Mouse (Mus musculus): ENCODE data around the gene Pla2g3. TPM values are rescaled to one million over a fixed set of nuclear protein-coding genes. Genes with fewer than 3 reads are reported as not detected.

Pla2g3 gene
- total RNA-seq (2012; rRNA removed) (not detected in 2 replicates), total RNA-seq (2014; rRNA removed) (not detected in 2 replicates), polyA plus RNA-seq (2012; ENCODE audit: insufficient read length, low read depth) (not detected in 2 replicates)

DNA sequence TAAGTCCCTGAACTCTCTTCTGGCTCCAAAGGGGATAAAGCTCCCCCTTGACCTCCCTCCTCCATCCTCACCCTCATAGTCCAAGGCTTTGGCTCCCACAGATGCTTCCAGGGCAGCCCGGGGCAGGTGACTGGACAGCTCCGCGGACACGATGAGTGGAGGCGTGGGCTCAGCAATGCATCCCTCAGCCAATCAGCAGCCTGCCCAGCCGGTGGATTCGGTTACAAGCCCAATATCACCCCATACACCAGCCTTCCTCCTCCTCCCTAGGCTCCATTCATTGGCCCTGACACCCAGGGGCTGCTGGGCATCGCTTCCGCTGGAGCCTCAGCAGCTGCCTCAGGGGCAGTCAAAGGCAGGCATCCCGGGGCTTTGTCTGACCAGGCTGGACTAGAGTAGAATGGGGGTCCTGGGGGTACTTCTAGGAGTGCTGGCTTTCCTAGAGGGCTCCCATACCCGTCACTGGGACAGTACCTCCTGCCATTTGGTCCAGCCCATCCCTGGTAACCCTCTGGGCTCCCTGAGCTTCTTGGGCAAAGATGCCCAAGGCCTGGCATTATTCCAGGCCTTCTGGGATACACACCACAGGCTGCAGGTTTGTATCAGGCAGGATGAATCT, at the start of gene Pla2g3:
TSS of gene Pla2g3 (plus strand) at position 333 of the 619 bp plus-strand sequence.
- peaks cover 65% of the 10 kb centered on the region for H3K27me3 ChIP-seq (replicated peaks)
- H3K9ac ChIP-seq (ENCODE audit: insufficient read depth, low read depth) = no peak within 1 kb of the TSS
- TF ChIP-seq ETS1 (conservative IDR thresholded peaks at IDR 0.05; ENCODE audit: low read depth, low read length) (no peak), ELF1 (IDR thresholded peaks at IDR 0.05; ENCODE audit: low read depth, low read length) (no peak)
- in situ Hi-C loops (cut with MboI; ENCODE audit: low pct_ligation_motif_present, low pct_unique_long_range_greater_than_20kb, low sequenced_read_pairs) = no loop called here
- H3K79me2 ChIP-seq (replicated peaks; ENCODE audit: control insufficient read depth, extremely low read depth, insufficient read depth, poor library complexity, severe bottlenecking) = no peaks in the 10 kb centered on the region
- no peak within 1 kb of the TSS for H3K4me2 ChIP-seq (ENCODE audit: insufficient read depth, low read depth, poor library complexity, severe bottlenecking)
- no peak for DNase-seq (ENCODE audit: extremely low read depth)
- no peaks in the 10 kb centered on the region for H3K36me3 ChIP-seq (replicated peaks in 1 of 2; ENCODE audit: control insufficient read depth in 1 of 2, insufficient read depth in 1 of 2, low read length in 1 of 2)
- peaks cover 0 to 4% of the 10 kb centered on the region in 2 experiments; a peak in 2 of 4 replicates for H3K4me1 ChIP-seq (ENCODE audit: control insufficient read depth in 1 of 2, insufficient read depth in 2 of 2)
- H3K4me3 ChIP-seq (replicated peaks in 1 of 3; ENCODE audit: low read depth in 2 of 3, low read length in 2 of 3, poor library complexity in 1 of 3) = no peak within 1 kb of the TSS
- H3K9me3 ChIP-seq (replicated peaks; ENCODE audit: low read length) = no peaks in the 10 kb centered on the region
- no peak within 1 kb of the TSS for H3K27ac ChIP-seq (ENCODE audit: insufficient read depth, low read depth)
- dilution Hi-C loops (cut with MboI; ENCODE audit: extremely low pct_ligation_motif_present, extremely low pct_unique_long_range_greater_than_20kb, low sequenced_read_pairs) = no loop called here

DNA sequence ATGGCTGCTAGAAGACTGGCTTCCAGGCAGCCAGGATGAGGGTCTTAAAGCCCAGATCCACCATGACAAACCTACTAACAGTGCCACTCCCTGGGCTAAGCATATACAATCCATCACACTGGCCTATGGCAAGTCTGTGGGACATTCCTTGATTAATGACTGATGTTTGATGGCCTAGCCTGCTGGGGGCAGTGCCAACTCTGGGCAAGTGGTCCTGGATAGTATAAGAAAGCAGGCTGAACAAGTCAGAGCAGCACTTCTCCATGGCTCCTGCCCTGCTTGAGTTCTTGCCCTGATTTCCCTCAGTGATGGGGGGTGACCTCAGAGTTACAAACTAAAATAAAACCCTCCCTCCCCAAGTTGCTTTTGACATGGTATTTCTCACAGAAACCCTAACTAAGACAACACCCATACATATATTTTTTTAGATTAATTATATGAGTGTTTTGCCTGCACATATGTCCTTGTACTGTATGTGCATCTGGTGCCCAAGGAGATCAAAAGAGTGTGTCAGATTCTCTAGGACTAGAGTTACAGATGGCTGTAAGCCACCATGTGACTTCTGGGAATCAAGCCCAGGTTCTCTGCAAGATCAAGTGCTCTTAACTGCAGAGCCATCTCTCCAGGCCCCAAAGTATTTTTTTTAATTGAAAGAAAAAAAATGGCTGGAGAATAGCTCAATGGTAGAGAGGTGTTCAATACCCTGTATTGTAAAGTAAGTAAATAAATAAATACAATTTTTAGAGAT, 46.2 kb upstream of the Pla2g3 start:
- TF ChIP-seq IRF4 (IDR thresholded peaks at IDR 0.05; ENCODE audit: low read depth, low read length) (no peak), NRF1 (IDR thresholded peaks at IDR 0.05; ENCODE audit: low read depth, low read length) (no peak), CHD2 (IDR thresholded peaks at IDR 0.05; ENCODE audit: low read length) (no peak), MAX (IDR thresholded peaks at IDR 0.05; ENCODE audit: low read length) (no peak), RAD21 (IDR thresholded peaks at IDR 0.05; ENCODE audit: low read depth, low read length) (no peak), SMC3 (IDR thresholded peaks at IDR 0.05; ENCODE audit: low read depth, low read length) (no peak), BHLHE40 (IDR thresholded peaks at IDR 0.05; ENCODE audit: low read depth, low read length) (no peak), MXI1 (IDR thresholded peaks at IDR 0.05; ENCODE audit: low read depth, low read length) (no peak), CHD1 (IDR thresholded peaks at IDR 0.05; ENCODE audit: low read depth, low read length) (no peak)
- dilution Hi-C loops (cut with MboI; ENCODE audit: extremely low pct_ligation_motif_present, extremely low pct_unique_long_range_greater_than_20kb, low sequenced_read_pairs) = no loop called here
- H3K4me3 ChIP-seq (replicated peaks in 1 of 3; ENCODE audit: low read depth in 2 of 3, low read length in 2 of 3, poor library complexity in 1 of 3) = no peak overlapping the region
- H3K9ac ChIP-seq (ENCODE audit: insufficient read depth, low read depth) = no peak overlapping the region
- peaks cover 29% of the 10 kb centered on the region for H3K79me2 ChIP-seq (replicated peaks; ENCODE audit: control insufficient read depth, extremely low read depth, insufficient read depth, poor library complexity, severe bottlenecking)
- in situ Hi-C loops (cut with MboI; ENCODE audit: low pct_ligation_motif_present, low pct_unique_long_range_greater_than_20kb, low sequenced_read_pairs) = no loop called here
- peaks cover 7 to 20% of the 10 kb centered on the region in 2 experiments for H3K4me1 ChIP-seq (ENCODE audit: control insufficient read depth in 1 of 2, insufficient read depth in 2 of 2)
- no peak overlapping the region for H3K4me2 ChIP-seq (ENCODE audit: insufficient read depth, low read depth, poor library complexity, severe bottlenecking)
- no peaks in the 10 kb centered on the region for H3K9me3 ChIP-seq (replicated peaks; ENCODE audit: low read length)
- H3K27ac ChIP-seq (ENCODE audit: insufficient read depth, low read depth) = no peak overlapping the region
- DNase-seq (ENCODE audit: extremely low read depth) = no peak
- H3K27me3 ChIP-seq (replicated peaks) = no peaks in the 10 kb centered on the region
- peaks cover 0 to 25% of the 10 kb centered on the region in 2 experiments for H3K36me3 ChIP-seq (replicated peaks in 1 of 2; ENCODE audit: control insufficient read depth in 1 of 2, insufficient read depth in 1 of 2, low read length in 1 of 2)

DNA sequence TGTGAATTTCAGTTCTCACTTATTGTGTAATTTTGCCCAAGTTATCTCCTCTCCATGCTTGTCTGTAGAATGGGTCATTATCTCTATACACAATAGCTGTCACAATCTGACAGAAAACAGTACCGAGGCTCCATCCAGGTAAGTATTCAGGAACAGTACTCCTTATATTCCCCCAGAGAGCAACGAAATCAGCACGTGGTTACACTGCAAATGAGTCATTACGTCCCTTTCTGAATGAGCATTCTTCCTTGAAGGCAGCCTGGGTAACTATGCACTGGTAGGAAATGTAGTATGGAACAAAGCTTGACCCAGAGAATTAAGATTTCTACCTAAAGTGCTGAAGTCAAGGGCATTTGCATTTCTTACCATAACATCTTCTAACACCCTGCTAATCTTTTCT, 45.4 kb upstream of the Pla2g3 start:
- dilution Hi-C loops (cut with MboI; ENCODE audit: extremely low pct_ligation_motif_present, extremely low pct_unique_long_range_greater_than_20kb, low sequenced_read_pairs) = no loop called here
- TF ChIP-seq SIN3A (IDR thresholded peaks at IDR 0.05; ENCODE audit: low read length) (peak; percentile 2; the same call in 1 of the 2 replicates), IRF4 (IDR thresholded peaks at IDR 0.05; ENCODE audit: low read depth, low read length) (peak; percentile 87), E2F4 (IDR thresholded peaks at IDR 0.05; ENCODE audit: insufficient replicate concordance, low read depth, low read length) (no peak), MEF2A (IDR thresholded peaks at IDR 0.05; ENCODE audit: borderline replicate concordance, low read depth, low read length) (no peak), JUND (conservative IDR thresholded peaks at IDR 0.05; ENCODE audit: low read depth, low read length) (peak; percentile 90), MAX (IDR thresholded peaks at IDR 0.05; ENCODE audit: low read length) (peak; percentile 92), BHLHE40 (IDR thresholded peaks at IDR 0.05; ENCODE audit: low read depth, low read length) (peak; percentile 89), RCOR1 (conservative IDR thresholded peaks at IDR 0.05; ENCODE audit: low read depth, low read length) (0 out of 2 replicates have a peak, but pooled peaks have one; percentile 18), MYC (IDR thresholded peaks at IDR 0.05; ENCODE audit: low read depth, low read length) (peak; percentile 79), EP300 (IDR thresholded peaks at IDR 0.05; ENCODE audit: low read length) (peak; percentile 85), TCF12 (IDR thresholded peaks at IDR 0.05; ENCODE audit: low read depth, low read length) (no peak), USF2 (conservative IDR thresholded peaks at IDR 0.05; ENCODE audit: low read depth, low read length) (peak; percentile 39), JUN (IDR thresholded peaks at IDR 0.05; ENCODE audit: insufficient read depth, low read depth, low read length) (peak; percentile 78)

More for the DNA sequence above, 45.4 kb upstream of the Pla2g3 start:
- H3K36me3 ChIP-seq (replicated peaks in 1 of 2; ENCODE audit: control insufficient read depth in 1 of 2, insufficient read depth in 1 of 2, low read length in 1 of 2) = peaks cover under 1 to 25% of the 10 kb centered on the region in 2 experiments
- in situ Hi-C loops (cut with MboI; ENCODE audit: low pct_ligation_motif_present, low pct_unique_long_range_greater_than_20kb, low sequenced_read_pairs) = no loop called here
- peaks cover 7 to 21% of the 10 kb centered on the region in 2 experiments for H3K4me1 ChIP-seq (ENCODE audit: control insufficient read depth in 1 of 2, insufficient read depth in 2 of 2)
- DNase-seq (ENCODE audit: extremely low read depth) = peak; percentile 60
- H3K27ac ChIP-seq (ENCODE audit: insufficient read depth, low read depth) = no peak overlapping the region
- H3K79me2 ChIP-seq (replicated peaks; ENCODE audit: control insufficient read depth, extremely low read depth, insufficient read depth, poor library complexity, severe bottlenecking) = peaks cover 34% of the 10 kb centered on the region
- H3K4me2 ChIP-seq (ENCODE audit: insufficient read depth, low read depth, poor library complexity, severe bottlenecking) = no peak overlapping the region
- no peaks in the 10 kb centered on the region for H3K27me3 ChIP-seq (replicated peaks)
- no peak overlapping the region for H3K9ac ChIP-seq (ENCODE audit: insufficient read depth, low read depth)
- H3K9me3 ChIP-seq (replicated peaks; ENCODE audit: low read length) = no peaks in the 10 kb centered on the region
- H3K4me3 ChIP-seq (replicated peaks in 1 of 3; ENCODE audit: low read depth in 2 of 3, low read length in 2 of 3, poor library complexity in 1 of 3) = no peak overlapping the region
